Mouse (Mus musculus): ENCODE measurements around the gene Exoc6.
A peak's percentile ranks its signal among the peaks of the same experiment; 100 is the strongest.

Exoc6 gene

DNA sequence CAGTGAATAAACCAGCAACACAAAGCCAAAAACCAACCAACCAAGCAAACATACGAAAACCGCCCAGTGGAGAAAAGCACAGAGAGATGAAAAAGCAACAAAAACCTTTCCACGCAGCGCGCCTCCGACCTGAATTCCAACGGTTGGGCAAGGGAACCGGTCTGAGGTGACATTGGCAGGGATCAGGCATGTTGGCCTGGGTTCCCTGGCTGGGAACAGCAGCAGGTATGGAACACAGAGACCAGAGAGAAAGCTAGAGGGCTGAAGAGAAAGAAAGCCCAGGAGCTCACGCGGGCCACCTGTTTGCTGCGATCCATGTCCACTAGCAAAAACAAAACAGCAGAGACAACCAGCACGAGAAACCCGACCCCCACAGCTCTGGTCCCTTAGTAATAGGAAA lies 144.9 kb downstream of the Exoc6 start:
- DNase-seq: no peak

DNA sequence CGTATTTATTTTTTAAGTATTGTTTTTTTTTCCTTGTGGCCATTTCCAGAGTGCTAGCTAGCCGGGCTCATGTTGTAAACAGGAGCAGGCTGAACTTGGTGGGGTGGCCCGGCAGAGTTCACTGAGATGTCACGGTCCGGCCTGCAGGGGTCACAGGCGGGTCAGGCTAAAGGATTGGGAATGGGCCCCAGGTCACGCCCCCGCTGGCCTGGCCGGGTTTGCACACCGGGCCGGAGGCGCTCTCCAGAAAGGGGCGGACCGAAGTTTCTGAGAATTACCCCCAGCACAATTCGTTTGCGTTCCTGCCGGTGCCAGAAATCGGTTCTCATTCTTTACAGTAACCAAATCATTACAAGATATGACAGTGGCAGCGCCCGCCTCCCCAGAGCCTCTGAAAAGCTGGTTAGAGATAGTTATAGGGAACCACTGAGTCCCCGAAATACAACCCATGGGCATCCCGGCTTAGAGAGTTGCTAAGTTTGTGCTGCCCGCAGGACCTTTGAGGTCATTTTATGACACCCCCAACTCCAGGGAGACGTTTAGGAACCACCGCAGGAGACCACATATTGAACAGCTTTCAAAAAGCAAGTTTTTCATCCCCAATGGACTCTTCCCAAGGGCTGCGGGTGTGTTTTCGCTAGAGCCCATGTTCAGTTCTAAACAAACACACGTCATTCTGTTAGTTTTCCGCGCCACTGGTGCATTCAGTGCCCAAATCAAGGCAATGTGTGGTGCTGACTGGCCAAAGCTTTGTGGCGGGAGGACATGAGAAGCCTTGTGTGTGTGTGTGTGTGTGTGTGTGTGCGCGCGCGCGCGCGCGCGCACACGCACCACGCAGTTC lies 145.8 kb downstream of the Exoc6 start:
- peak; percentile 36 for DNase-seq

DNA sequence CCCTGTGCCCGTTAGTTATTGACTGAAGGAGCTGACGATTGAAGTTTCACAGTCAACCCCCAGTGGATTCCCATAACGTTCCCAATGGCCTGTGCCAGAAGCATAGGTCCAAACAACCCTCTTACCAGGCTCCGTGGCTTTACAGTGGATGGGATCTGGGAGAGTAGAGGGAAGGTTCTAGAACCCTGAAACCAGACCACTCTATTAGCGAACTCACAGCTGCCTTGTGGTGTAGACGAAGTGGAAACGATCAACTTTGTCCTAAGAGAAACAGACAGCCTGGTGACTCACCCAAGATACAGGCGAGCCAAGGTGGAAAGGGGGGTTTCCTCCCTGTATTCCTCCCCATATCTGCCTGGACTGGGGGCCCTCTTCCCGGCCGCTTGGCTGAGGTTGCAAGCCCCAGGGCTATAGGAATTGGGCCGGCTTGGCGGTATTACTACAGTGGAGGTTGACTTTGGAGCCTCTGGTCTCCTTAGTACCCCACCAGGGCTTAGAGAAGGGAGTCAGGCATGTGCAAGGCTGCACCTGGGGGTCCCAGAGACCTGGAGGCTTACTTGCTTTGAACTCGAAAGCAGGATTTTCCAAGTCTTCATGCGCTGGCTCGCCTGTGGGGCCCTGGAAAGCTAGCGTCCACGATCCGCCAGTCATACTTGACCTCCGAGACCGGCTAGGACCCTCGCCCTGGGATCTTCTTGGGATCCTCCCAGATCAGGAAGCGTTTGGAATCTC lies 146.6 kb downstream of the Exoc6 start:
- no peak for DNase-seq

DNA sequence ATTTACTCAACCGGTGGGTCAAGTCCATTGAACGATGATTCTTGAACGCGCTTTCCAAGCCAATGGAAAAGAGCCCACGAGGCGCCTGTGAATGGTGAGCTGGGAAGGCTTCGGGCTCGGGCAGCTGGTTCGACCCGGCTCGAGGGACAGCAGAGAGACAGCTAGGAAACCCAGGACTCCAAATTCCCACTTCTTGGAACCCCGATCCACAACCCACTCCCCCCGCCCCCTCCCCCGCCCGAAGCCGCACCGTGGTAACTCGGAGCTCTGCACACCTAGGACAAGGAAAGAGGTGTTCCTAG lies 147.1 kb downstream of the Exoc6 start:
- DNase-seq: no peak

DNA sequence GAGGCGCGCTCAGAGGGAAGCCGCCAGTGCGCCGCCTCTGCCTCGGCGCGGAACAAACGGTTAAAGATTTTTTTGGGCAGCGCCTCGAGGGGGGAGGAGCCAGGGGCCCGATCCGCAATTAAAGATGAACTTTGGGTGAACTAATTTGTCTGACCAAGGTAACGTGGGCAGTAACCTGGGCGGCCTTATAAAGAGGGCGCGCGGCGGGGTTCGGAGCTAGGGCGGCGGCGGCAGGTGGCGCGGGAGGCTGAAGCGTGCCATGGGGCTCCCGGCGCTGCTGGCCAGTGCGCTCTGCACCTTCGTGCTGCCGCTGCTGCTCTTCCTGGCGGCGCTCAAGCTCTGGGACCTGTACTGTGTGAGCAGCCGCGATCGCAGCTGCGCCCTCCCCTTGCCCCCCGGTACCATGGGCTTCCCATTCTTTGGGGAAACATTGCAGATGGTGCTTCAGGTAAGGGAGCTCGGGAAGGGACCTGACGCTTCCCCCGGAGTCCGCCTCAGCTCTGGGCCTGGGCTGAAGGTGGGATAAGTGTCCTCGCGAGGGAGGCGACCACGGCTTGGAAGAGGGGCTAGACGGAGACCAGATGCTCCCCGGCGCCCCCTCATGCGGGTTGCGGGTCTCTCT lies 147.5 kb downstream of the Exoc6 start, which contains the start of gene Cyp26a1:
Gene Cyp26a1, plus strand, starts transcription at position 148 of the 622 bp plus-strand sequence.
- DNase-seq: no peak

DNA sequence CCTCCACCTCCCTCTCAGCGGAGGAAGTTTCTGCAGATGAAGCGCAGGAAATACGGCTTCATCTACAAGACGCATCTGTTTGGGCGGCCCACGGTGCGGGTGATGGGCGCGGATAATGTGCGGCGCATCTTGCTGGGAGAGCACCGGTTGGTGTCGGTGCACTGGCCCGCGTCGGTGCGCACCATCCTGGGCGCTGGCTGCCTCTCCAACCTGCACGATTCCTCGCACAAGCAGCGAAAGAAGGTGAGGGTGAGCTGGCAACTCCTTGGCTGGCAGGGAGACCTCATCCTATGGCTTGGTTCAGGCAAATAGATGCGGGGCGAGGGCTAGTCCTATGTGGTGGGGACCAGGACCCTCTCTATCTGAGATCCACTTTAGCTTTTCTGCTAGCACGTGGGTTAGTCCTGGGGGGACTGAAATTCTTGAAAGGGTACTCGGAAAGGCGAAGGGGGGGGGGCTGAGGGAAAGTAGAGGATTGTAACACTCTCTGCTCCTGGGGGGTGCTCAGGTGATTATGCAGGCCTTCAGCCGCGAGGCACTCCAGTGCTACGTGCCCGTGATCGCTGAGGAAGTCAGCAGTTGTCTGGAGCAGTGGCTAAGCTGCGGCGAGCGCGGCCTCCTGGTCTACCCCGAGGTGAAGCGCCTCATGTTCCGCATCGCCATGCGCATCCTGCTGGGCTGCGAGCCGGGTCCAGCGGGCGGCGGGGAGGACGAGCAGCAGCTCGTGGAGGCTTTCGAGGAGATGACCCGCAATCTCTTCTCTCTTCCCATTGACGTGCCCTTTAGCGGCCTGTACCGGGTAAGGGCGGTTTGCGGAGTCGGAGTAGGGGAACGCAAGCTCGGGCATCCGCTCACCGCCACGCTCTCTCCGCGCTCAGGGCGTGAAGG lies 148.3 kb downstream of the Exoc6 start:
- DNase-seq: no peak

DNA sequence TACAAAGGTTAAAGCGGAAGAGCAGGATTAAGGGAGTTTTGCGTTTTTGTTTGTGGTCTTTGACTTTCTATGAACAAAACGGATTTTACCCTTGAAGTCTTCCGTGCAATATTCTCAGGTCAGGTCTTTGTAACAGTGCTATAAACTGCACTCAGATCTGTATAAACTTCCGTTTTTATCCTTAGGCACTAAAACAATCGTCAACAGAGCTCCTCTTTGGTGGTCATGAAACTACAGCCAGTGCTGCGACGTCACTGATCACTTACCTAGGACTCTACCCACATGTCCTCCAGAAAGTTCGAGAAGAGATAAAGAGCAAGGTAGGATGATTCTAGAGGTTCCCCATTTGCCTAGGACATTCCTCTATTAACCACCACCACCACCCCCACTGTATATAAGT lies 149.5 kb downstream of the Exoc6 start:
- DNase-seq: no peak

DNA sequence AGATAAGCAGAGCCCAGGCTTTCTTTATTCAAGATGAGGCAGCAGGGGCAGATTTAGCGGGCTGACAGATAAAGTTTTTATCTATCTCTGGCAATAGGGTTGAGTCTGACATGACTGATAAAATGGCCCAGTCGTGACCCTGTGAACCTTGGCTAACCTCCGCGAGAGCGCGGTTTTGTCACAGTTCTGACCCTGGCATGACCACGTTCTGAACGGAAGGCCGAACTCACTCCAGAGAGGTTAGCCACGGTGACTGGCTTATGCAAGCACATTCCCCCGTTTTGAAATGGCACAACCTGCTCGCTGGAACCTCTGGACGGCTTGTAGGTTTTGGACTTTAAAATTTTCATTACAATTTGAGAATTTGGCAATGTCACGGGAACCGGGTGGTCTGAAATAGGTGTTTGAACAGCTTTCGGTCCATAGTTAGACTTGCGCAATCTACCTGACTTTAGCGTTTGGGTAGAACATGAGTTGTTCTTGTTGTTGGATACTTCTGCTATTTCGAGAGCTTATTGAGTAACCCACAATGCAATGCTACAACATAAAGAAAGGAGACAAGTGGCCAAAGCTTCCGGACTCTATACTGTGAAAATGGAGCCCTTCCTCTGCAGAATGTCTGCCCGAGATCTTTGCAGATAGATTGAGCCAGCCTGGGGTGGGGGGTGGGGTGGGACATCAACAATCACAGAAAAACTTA lies 152.3 kb downstream of the Exoc6 start:
- peak; percentile 38 for DNase-seq

DNA sequence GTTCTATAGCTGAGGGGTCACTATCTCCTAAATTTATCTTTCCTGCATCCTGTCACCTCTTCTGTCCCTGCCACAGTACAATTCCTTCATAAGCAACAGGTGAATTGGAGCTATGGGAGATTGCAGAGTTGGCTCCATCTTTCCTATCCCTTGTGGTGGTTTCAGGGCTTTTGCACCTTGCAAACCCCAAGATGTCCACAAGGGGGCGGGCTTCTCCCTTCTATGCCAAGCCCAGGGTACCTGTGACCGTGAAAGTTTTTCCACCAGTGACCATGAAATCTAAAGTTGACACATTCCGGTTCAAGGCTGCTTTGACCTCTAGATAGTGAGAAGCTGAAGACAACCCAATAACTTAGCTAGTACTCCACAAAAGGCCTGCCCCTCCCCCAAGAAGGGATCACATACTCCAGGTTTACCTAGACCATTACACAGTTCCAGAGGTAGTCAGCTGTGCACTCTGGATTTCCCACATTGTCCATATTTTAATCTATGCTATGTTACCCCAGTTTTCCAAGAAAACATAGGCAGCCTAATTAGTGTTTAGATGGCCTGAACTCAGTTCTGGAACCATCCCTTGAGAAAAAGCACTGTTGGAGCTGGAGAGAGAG lies 153.8 kb downstream of the Exoc6 start:
- peak; percentile 69 for DNase-seq

DNA sequence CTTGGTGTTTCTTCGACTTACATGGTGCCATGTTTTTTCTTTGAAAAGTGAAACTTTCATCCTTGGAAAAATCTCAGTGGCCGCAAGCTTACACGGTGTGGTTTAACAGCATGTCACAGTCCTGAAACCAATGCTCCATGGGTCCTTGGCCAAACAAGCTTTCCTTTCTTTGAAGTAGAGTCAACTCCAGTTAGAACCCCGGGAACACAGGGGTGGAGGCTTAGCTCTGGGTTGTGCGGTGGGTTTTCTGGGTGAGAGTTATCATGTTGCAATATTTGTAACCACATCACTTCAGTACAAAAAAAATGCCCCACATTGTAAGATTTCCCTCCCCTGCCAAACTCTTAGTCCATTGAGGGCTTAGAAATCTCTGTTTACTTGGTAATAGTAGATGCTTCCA lies 155.5 kb downstream of the Exoc6 start:
- DNase-seq: no peak

DNA sequence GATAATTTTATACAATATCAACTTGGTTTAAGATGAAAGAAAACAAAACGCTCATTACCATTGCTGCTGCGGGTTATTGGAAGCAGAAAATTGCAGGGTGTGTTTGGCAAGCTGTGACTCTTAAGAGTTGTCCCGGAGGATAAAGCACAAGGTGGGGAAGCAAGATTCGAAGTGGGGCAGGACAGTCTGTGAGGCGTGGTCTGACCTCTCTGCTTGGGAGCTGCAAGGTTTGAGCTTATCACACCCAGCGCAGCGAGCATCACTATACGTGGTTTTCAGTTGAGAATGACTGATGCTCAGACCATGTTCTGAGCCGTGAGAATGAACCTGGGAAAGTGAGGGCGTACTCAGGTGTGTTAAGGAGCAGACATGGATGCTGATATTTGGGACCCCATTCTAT lies 164.5 kb downstream of the Exoc6 start:
- no peak for DNase-seq

DNA sequence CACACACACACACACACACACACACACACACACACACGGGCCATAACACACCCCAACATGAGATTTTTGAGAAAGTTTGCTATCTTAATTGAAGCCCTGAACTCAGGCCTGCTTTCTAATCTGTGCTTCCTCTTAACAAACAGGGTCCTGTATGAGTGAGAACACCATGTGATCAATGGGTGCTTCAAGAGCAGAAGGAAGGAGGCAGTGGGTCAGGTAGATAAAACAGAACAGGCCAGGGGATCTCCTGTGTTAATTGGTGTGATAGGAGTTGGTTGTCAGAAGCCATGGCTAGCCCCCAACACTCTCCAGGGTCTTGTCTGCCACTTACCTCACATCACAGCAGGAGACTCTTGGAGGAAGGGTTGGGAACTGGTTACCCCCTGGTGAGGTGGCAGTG lies 165.8 kb downstream of the Exoc6 start:
- no peak for DNase-seq

DNA sequence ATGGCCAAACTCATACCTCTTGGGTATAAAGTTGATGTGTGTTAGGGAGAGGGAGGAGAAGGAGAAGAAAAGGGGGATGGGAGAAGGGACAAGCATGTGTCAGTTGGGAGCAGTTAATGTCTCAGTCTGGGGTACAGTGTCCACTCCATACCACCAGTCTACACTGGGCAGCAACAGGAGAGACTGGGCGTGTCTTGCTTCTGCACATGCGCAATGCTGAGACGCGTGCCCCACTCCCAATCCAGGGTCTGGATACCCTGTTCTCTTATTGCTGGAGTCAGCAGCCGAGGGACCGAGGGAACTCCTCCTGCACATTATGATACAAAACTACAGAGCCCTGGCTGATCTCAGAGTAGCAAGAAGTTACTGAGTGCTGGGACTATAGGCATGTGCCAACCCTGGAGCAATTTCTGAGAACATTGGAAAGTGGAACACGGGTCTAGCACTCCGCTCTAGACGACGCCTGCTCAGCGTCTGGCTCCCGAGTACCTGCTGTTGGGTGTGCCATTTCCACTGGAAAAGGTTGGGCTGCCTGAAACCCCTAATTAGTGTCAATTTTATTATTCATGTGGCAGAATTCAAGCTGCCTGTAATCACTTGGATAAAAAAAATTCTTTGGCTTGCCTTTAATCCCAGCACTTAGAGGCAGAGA lies 166.4 kb downstream of the Exoc6 start:
- no peak for DNase-seq

DNA sequence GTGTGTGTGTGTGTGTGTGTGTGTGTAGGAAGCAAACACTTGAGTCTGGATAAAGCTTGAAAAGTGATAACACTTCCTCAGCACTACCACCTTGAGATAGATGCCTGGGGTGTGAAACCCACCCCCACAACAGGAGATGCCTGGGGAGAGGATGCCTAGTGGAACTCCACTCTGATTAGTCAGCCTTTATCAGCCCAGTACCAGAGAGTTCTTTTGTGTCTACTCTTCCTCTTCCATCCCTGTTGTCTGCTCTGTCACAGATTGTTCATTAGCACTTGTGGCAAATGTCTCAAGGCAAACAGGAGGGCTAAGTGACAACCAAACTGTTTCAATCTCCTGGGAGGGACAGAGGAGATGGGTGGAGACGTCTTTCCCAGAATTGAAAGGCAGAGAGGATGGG lies 168.9 kb downstream of the Exoc6 start:
- no peak for DNase-seq

DNA sequence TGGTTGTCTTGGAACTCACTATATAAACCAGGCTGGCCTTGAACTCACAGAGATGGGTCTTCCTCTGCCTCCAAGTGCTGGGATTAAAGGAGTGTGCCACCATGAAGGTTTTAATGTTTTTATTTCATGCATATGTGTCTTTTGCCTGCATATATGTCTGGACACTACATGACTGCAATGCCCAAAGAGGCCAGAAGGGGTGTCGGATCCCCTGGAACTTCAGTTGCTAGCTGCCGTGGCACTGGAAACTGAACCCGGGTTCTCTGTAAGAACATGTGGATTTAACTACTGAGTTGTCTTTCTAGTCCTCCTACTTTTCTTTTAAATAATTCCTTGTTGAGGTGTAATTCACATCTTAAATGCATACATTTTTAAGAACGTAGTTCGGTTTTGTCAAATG lies 174.4 kb downstream of the Exoc6 start:
- no peak for DNase-seq

DNA sequence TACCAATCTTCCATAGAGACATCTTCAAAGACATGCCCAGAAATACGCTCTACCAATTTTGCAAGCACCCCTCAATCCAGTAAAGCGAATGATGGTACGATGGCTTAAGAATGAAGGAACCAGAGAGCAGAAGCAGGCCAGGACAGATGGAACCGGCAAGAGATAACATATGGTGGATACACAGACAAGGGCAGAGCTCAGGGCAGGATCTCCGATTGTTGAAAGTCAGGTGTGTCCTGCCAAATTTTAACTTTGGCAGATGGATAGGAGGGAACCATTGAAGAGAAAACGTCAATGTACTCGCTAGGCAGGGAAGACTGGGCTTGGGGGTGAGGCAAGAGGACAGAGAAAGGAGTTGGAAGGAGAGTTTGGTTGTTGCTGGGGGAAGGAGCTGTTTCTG lies 176.4 kb downstream of the Exoc6 start:
- DNase-seq: no peak

DNA sequence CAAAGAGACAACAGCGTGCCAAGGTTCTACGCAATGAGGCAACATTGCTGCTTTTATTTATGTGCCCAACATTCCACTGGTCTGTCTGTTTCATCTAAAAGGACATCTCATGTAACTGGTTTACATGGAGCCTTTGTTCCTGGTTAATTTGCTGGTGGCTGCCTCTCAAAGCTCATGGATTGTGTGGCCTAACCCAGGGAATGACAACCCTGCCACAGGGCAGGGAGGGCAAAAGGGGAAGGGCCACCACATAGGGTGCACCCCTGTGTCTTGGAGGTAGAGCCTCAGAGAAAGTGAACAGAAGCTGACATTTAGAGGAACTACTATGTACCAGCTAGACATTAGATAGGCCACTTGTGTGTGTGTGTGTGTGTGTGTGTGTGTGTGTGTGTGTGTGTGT lies 177.1 kb downstream of the Exoc6 start:
- no peak for DNase-seq

All from liver (tissue).